Mouse (Mus musculus) forebrain, embryonic 11.5 days (tissue): ENCODE measurements at regions not wholly inside any gene's neighbourhood (a gene's known extent, or its start where the extent isn't known, plus 50 kb on each side); places are given as distances from the start of the nearest gene placed in this dataset.
"Not testable (repeated sequence)": the region's sequence is repeated elsewhere in the genome, so short reads cannot be mapped to it uniquely, and the experiment has no call there.

ENCODE experiments used
- ATAC-seq: fragments of 200-750 bp; cut with Nextera tagmentation; replicated peaks from 2 replicates; pipeline ENCODE4 v1.8.0; 2017; ENCODE audit warnings: moderate TSS enrichment; ENCODE audit not compliant: low FRiP score
- DNase-seq: peaks from one replicate; pipeline ENCODE4 v3.0.0-alpha.2; 2017; ENCODE audit warnings: low spot score
- H3K27ac ChIP-seq: fragments of 300-500 bp; sonication (generic); 2 replicates; pipeline ENCODE4 v1.5.1; 2014; ENCODE audit warnings: low read depth, low read length
- H3K27me3 ChIP-seq: fragments of 300-500 bp; sonication (generic); 2 replicates; pipeline ENCODE4 v1.6.1; 2014; ENCODE audit warnings: mild to moderate bottlenecking, low read length, mixed read lengths; ENCODE audit not compliant: control insufficient read depth, insufficient read depth
- H3K36me3 ChIP-seq: fragments of 300-500 bp; sonication (generic); 2 replicates; pipeline ENCODE4 v1.6.1; 2014; ENCODE audit warnings: mild to moderate bottlenecking, low read length, moderate library complexity, mixed read lengths; ENCODE audit not compliant: control insufficient read depth, insufficient read depth
- H3K4me1 ChIP-seq: fragments of 300-500 bp; sonication (generic); replicated peaks from 2 replicates; pipeline ENCODE4 v1.6.1; 2014; ENCODE audit warnings: low read length, mixed read lengths; ENCODE audit not compliant: control insufficient read depth, insufficient read depth
- H3K4me2 ChIP-seq: fragments of 300-500 bp; sonication (generic); 2 replicates; pipeline ENCODE4 v1.6.1; 2014; ENCODE audit warnings: low read depth, mild to moderate bottlenecking, low read length, moderate library complexity, mixed read lengths; ENCODE audit not compliant: severe bottlenecking
- H3K4me3 ChIP-seq: fragments of 300-500 bp; sonication (generic); 2 replicates; pipeline ENCODE4 v1.5.1; 2014; ENCODE audit warnings: low read depth, low read length
- H3K9ac ChIP-seq: fragments of 300-500 bp; sonication (generic); 2 replicates; pipeline ENCODE4 v1.6.1; 2014; ENCODE audit warnings: low read length
- H3K9me3 ChIP-seq: fragments of 300-500 bp; sonication (generic); 2 replicates; pipeline ENCODE4 v1.6.1; 2016; ENCODE audit warnings: low read length, mixed read lengths; ENCODE audit not compliant: control insufficient read depth
- WGBS: fragments of 180-500 bp; shearing (Covaris S2); extraction: QIAGEN DNeasy Blood & Tissue Kit; methylation state at CpG from one replicate; pipeline ENCODE4 v1.1.7; 2014; 5-methylcytosine and 5-hydroxymethylcytosine counted together

- H3K4me3 ChIP-seq, H3K9me3 ChIP-seq: not testable (repeated sequence)
- 82% methylated on average over 2 of the region's 2 CpGs for WGBS
Observed at GRCm38 (mm10) chr6:18566934-18567333, 52.3 kb upstream of the Cttnbp2 start.

GRCm38 (mm10) chr6:18569221-18569620 is 54.6 kb upstream of the Cttnbp2 start:
- WGBS: 82% methylated on average over 2 of the region's 2 CpGs
- no peak for ATAC-seq
- Histone ChIP-seq H3K4me1 (no peaks in the 10 kb centered on the region), H3K4me3 (no peak overlapping the region), H3K4me2 (no peak overlapping the region), H3K27me3 (no peaks in the 10 kb centered on the region), H3K36me3 (no peaks in the 10 kb centered on the region), H3K27ac (no peak overlapping the region), H3K9ac (no peak overlapping the region), H3K9me3 (no peaks in the 10 kb centered on the region)
- no peak for DNase-seq

More at GRCm38 (mm10) chr6:18566934-18567333, 52.3 kb upstream of the Cttnbp2 start:
- not testable (repeated sequence) for H3K9ac ChIP-seq, H3K4me1 ChIP-seq, ATAC-seq, H3K36me3 ChIP-seq, H3K4me2 ChIP-seq, DNase-seq, H3K27ac ChIP-seq, H3K27me3 ChIP-seq

GRCm38 (mm10) chr6:18578501-18578900 is 63.9 kb upstream of the Cttnbp2 start:
- Histone ChIP-seq H3K27me3 (no peaks in the 10 kb centered on the region), H3K9ac (no peak overlapping the region), H3K4me1 (no peaks in the 10 kb centered on the region), H3K9me3 (no peaks in the 10 kb centered on the region), H3K4me2 (no peak overlapping the region), H3K36me3 (no peaks in the 10 kb centered on the region), H3K27ac (no peak overlapping the region), H3K4me3 (no peak overlapping the region)
- ATAC-seq (no peak), DNase-seq (no peak)

- no peak overlapping the region for H3K9ac ChIP-seq
- ATAC-seq (no peak), DNase-seq (no peak)
- no peaks in the 10 kb centered on the region for H3K9me3 ChIP-seq
- H3K27ac ChIP-seq: no peak overlapping the region
- no peak overlapping the region for H3K4me3 ChIP-seq
- no peak overlapping the region for H3K4me2 ChIP-seq
- H3K27me3 ChIP-seq: no peaks in the 10 kb centered on the region
- H3K36me3 ChIP-seq: no peaks in the 10 kb centered on the region
- H3K4me1 ChIP-seq: no peaks in the 10 kb centered on the region
Observed at GRCm38 (mm10) chr6:18589436-18589835, 74.8 kb upstream of the Cttnbp2 start.

GRCm38 (mm10) chr6:18596680-18597079 is 82.0 kb upstream of the Cttnbp2 start:
- 85% methylated on average over 5 of the region's 5 CpGs for WGBS
- H3K4me3 ChIP-seq: no peak overlapping the region
- no peak for ATAC-seq

GRCm38 (mm10) chr6:18599626-18600025 is 85.0 kb upstream of the Cttnbp2 start:
- no peak overlapping the region for H3K4me2 ChIP-seq
- 83% methylated on average over 4 of the region's 4 CpGs for WGBS
- no peak for ATAC-seq

More at GRCm38 (mm10) chr6:18596680-18597079, 82.0 kb upstream of the Cttnbp2 start:
- DNase-seq: no peak
- Histone ChIP-seq H3K9ac (no peak overlapping the region), H3K4me2 (no peak overlapping the region), H3K4me1 (no peaks in the 10 kb centered on the region), H3K9me3 (no peaks in the 10 kb centered on the region), H3K27me3 (no peaks in the 10 kb centered on the region), H3K36me3 (no peaks in the 10 kb centered on the region), H3K27ac (no peak overlapping the region)

GRCm38 (mm10) chr6:18601926-18602325 is 87.3 kb upstream of the Cttnbp2 start:
- no peak overlapping the region for H3K27ac ChIP-seq
- no peak overlapping the region for H3K4me3 ChIP-seq
- ATAC-seq (no peak), DNase-seq (no peak)
- H3K4me2 ChIP-seq: no peak overlapping the region
- WGBS: 83% methylated on average over 7 of the region's 7 CpGs
- H3K4me1 ChIP-seq: no peaks in the 10 kb centered on the region
- H3K9ac ChIP-seq: no peak overlapping the region
- no peaks in the 10 kb centered on the region for H3K36me3 ChIP-seq
- no peaks in the 10 kb centered on the region for H3K27me3 ChIP-seq
- H3K9me3 ChIP-seq: no peaks in the 10 kb centered on the region

More at GRCm38 (mm10) chr6:18599626-18600025, 85.0 kb upstream of the Cttnbp2 start:
- Histone ChIP-seq H3K9ac (no peak overlapping the region), H3K27ac (no peak overlapping the region), H3K27me3 (no peaks in the 10 kb centered on the region), H3K9me3 (no peaks in the 10 kb centered on the region), H3K36me3 (no peaks in the 10 kb centered on the region), H3K4me1 (no peaks in the 10 kb centered on the region), H3K4me3 (no peak overlapping the region)
- no peak for DNase-seq

- DNase-seq (no peak), ATAC-seq (0 out of 2 replicates have a peak, but pooled peaks have one; percentile 24)
- Histone ChIP-seq H3K9me3 (no peaks in the 10 kb centered on the region), H3K4me1 (no peaks in the 10 kb centered on the region), H3K4me3 (no peak overlapping the region), H3K27ac (no peak overlapping the region), H3K4me2 (no peak overlapping the region), H3K9ac (no peak overlapping the region), H3K36me3 (no peaks in the 10 kb centered on the region), H3K27me3 (no peaks in the 10 kb centered on the region)
- WGBS: 59% methylated on average over 6 of the region's 6 CpGs
Observed at GRCm38 (mm10) chr6:18621372-18622262, 107.0 kb upstream of the Cttnbp2 start.

- H3K4me3 ChIP-seq: no peak overlapping the region
- H3K4me2 ChIP-seq: no peak overlapping the region
- H3K9ac ChIP-seq: no peak overlapping the region
- H3K4me1 ChIP-seq: no peaks in the 10 kb centered on the region
- H3K36me3 ChIP-seq: no peaks in the 10 kb centered on the region
- H3K27ac ChIP-seq: no peak overlapping the region
- no peaks in the 10 kb centered on the region for H3K9me3 ChIP-seq
- WGBS: 63% methylated on average over 1 of the region's 1 CpGs
- H3K27me3 ChIP-seq: no peaks in the 10 kb centered on the region
- no peak for ATAC-seq
- no peak for DNase-seq
Observed at GRCm38 (mm10) chr6:18628591-18628990, 113.9 kb upstream of the Cttnbp2 start.
